Mouse (Mus musculus) lung, adult 2 months (tissue): ENCODE data around the gene 1700003E16Rik.

ENCODE experiments used
- CTCF ChIP-seq: fragments of 200-500 bp; IDR thresholded peaks from 2 replicates; pipeline ENCODE4 v1.5.1; 2011; ENCODE audit warnings: mild to moderate bottlenecking, low read length, control low read depth; ENCODE audit not compliant: insufficient read depth
- POLR2A ChIP-seq: fragments of 200-500 bp; IDR thresholded peaks from 2 replicates; pipeline ENCODE4 v1.6.1; 2011; ENCODE audit warnings: low read depth, mild to moderate bottlenecking, control low read depth, low read length, borderline replicate concordance; ENCODE audit errors: extremely low read depth

DNA sequence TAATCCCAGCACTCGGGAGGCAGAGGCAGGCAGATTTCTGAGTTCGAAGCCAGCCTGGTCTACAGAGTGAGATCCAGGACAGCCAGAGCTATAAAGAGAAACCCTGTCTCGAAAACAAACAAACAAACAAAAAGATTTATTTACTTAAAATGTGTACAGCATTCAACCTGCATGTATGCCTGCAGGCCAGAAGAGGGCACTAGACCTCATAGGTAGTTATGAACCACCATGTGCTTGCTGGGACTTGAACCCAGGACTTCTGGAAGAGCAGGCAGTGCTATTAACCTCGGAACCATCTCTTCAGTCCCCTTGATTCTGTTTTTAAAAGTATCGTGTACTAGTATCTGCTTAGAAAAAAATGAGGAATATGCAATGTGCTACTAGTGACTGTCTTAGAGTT is 28.8 kb upstream of the 1700003E16Rik start:
- TF ChIP-seq POLR2A = no peak
- TF ChIP-seq CTCF = no peak
